Mouse (Mus musculus) bone marrow macrophage, adult 2 months (primary cell): ENCODE measurements around the gene Timm10b. TPM values are rescaled to one million over a fixed set of nuclear protein-coding genes. Genes with fewer than 3 reads are reported as not detected.
A peak's percentile ranks its signal among the peaks of the same experiment; 100 is the strongest.

ENCODE experiments used
- H3K27ac ChIP-seq: 2 replicates; pipeline ENCODE4 v1.5.1; 2012; ENCODE audit warnings: low read depth, low read length; ENCODE audit not compliant: insufficient read depth
- H3K4me1 ChIP-seq: 2 replicates; pipeline ENCODE4 v1.6.1; 2012; ENCODE audit warnings: low read length; ENCODE audit not compliant: control insufficient read depth, insufficient read depth
- H3K4me3 ChIP-seq: 2 replicates; pipeline ENCODE4 v1.5.1; 2012; ENCODE audit warnings: mild to moderate bottlenecking, low read length, moderate library complexity; ENCODE audit not compliant: insufficient read depth
- CTCF ChIP-seq: IDR thresholded peaks from 2 replicates; pipeline ENCODE4 v1.5.1; 2012; ENCODE audit warnings: low read depth, mild to moderate bottlenecking, low read length, moderate library complexity
- POLR2A ChIP-seq: IDR thresholded peaks from 2 replicates; pipeline ENCODE4 v1.6.1; 2012; ENCODE audit warnings: mild to moderate bottlenecking, low read depth, low read length, borderline replicate concordance
- polyA plus RNA-seq: library from polyadenylated mRNA; stranded (reverse); fragments of >200 nt; gene quantifications from 2 replicates; pipeline ENCODE4 v1.2.4, GENCODE M21; 2012; ENCODE audit not compliant: missing spikeins, insufficient read depth, insufficient read length

Gene Timm10b
- 129 and 148 TPM in 2 replicates for polyA plus RNA-seq

- H3K4me3 ChIP-seq, result peak within 1 kb of the TSS; percentile 86
- H3K27ac ChIP-seq, result peak within 1 kb of the TSS; percentile 95
- TF ChIP-seq POLR2A, result no peak
- TF ChIP-seq CTCF, result no peak
- H3K4me1 ChIP-seq, result peaks cover 27% of the 10 kb centered on the region
These were observed at the start of gene Timm10b for GRCm38 (mm10) chr7:105639756-105640155. Gene Timm10b, plus strand, starts transcription at chr7:105640056.

- Histone ChIP-seq H3K27ac (no peak overlapping the region), H3K4me3 (no peak overlapping the region), H3K4me1 (peaks cover 9% of the 10 kb centered on the region)
- TF ChIP-seq POLR2A (no peak), CTCF (no peak)
These were observed 49.8 kb upstream of the Timm10b start for GRCm38 (mm10) chr7:105590097-105590496.

GRCm38 (mm10) chr7:105602860-105603623 is 36.8 kb upstream of the Timm10b start:
- Histone ChIP-seq H3K4me1 (peaks cover 5% of the 10 kb centered on the region; the same call in 1 of the 2 replicates), H3K27ac (no peak overlapping the region), H3K4me3 (no peak overlapping the region)
- peak; percentile 73 for TF ChIP-seq CTCF
- TF ChIP-seq POLR2A, result no peak

- peaks cover 17% of the 10 kb centered on the region for H3K4me1 ChIP-seq
- H3K27ac ChIP-seq, result no peak overlapping the region
- TF ChIP-seq CTCF, result no peak
- TF ChIP-seq POLR2A, result no peak
- no peak overlapping the region for H3K4me3 ChIP-seq
These were observed 31.4 kb upstream of the Timm10b start for GRCm38 (mm10) chr7:105608467-105608866.

GRCm38 (mm10) chr7:105611767-105612166 is 28.1 kb upstream of the Timm10b start:
- no peak for TF ChIP-seq POLR2A
- TF ChIP-seq CTCF, result no peak
- Histone ChIP-seq H3K27ac (no peak overlapping the region), H3K4me1 (peaks cover 17% of the 10 kb centered on the region), H3K4me3 (no peak overlapping the region)

GRCm38 (mm10) chr7:105614400-105614799 is 25.5 kb upstream of the Timm10b start:
- peaks cover 3% of the 10 kb centered on the region for H3K4me1 ChIP-seq
- TF ChIP-seq CTCF (no peak), POLR2A (no peak)
- H3K4me3 ChIP-seq, result no peak overlapping the region
- H3K27ac ChIP-seq, result no peak overlapping the region

GRCm38 (mm10) chr7:105615720-105616119 is 24.1 kb upstream of the Timm10b start:
- Histone ChIP-seq H3K27ac (no peak overlapping the region), H3K4me1 (no peaks in the 10 kb centered on the region), H3K4me3 (no peak overlapping the region)
- no peak for TF ChIP-seq CTCF

GRCm38 (mm10) chr7:105616561-105616960 is 23.3 kb upstream of the Timm10b start:
- TF ChIP-seq POLR2A (no peak), CTCF (no peak)
- Histone ChIP-seq H3K4me1 (no peaks in the 10 kb centered on the region), H3K4me3 (no peak overlapping the region), H3K27ac (no peak overlapping the region)

- no peak for TF ChIP-seq POLR2A
- no peak for TF ChIP-seq CTCF
These were observed 22.0 kb upstream of the Timm10b start for GRCm38 (mm10) chr7:105617810-105618209.

GRCm38 (mm10) chr7:105619701-105620100 is 20.2 kb upstream of the Timm10b start:
- Histone ChIP-seq H3K4me1 (0 out of 2 replicates have a peak, but pooled peaks cover 4% of the 10 kb centered on the region), H3K27ac (no peak overlapping the region), H3K4me3 (no peak overlapping the region)
- no peak for TF ChIP-seq CTCF
- no peak for TF ChIP-seq POLR2A

More at GRCm38 (mm10) chr7:105617810-105618209, 22.0 kb upstream of the Timm10b start:
- no peak overlapping the region for H3K27ac ChIP-seq
- 0 out of 2 replicates have a peak, but pooled peaks cover 4% of the 10 kb centered on the region for H3K4me1 ChIP-seq
- H3K4me3 ChIP-seq, result no peak overlapping the region

- TF ChIP-seq CTCF (no peak), POLR2A (no peak)
These were observed 18.8 kb upstream of the Timm10b start for GRCm38 (mm10) chr7:105621053-105621452.

More at GRCm38 (mm10) chr7:105621053-105621452, 18.8 kb upstream of the Timm10b start:
- 0 out of 2 replicates have a peak, but pooled peaks cover 4% of the 10 kb centered on the region for H3K4me1 ChIP-seq
- no peak overlapping the region for H3K27ac ChIP-seq
- no peak overlapping the region for H3K4me3 ChIP-seq
